Mouse (Mus musculus): ENCODE measurements around the gene Dcbld1. TPM values are rescaled to one million over a fixed set of nuclear protein-coding genes. Genes with fewer than 3 reads are reported as not detected.

The Dcbld1 gene
- 28.9 and 36.0 TPM in 2 replicates for polyA plus RNA-seq (2014; fragmentation: Nextera tagmentation; extraction: Ambion mirVana)

DNA sequence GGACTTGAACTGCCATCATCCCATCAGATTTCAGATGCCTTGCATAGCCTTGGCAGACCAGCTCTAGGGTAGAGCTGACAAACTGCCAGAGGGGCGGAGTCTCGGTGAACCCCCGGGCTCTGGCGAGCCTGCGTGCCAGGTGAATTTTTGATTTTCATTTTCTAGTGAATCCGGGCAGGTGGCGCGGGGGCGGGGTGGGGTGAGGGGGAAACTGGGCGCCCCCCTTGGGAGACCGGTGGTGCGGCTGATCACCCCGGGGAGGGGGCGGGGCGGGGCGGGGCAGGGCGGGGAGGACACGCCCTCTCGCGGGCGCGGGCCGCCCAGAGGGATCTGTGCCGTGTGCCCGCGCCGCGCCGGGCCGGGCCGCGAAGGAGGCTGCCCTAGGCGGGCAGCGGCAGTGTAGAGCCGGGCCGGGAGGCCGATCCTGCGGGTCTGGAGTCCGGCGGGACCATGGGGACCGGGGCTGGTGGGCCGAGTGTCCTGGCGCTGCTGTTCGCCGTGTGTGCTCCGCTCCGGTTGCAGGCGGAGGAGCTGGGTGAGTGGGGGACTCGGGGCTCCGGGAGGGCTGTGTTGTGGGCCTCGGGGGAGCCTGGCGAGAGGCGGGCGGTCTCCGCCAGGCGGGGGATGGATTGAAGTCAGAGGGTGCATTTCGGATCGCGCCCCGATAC lies at the start of gene Dcbld1:
TSS of gene Dcbld1 (plus strand) at position 319 of the 668 bp plus-strand sequence.
- 1% methylated on average over 35 of the region's 60 CpGs for WGBS
- Histone ChIP-seq H3K36me3 (ENCODE audit: control insufficient read depth, insufficient read depth, low read length) (no peaks in the 10 kb centered on the region), H3K4me2 (ENCODE audit: low read depth, low read length) (peak within 1 kb of the TSS; percentile 79), H3K9ac (replicated peaks; ENCODE audit: low read depth, low read length) (peak within 1 kb of the TSS; percentile 82), H3K4me3 (ENCODE audit: low read depth, low read length) (peak within 1 kb of the TSS; percentile 80), H3K4me1 (ENCODE audit: control insufficient read depth, insufficient read depth, low read length) (no peaks in the 10 kb centered on the region), H3K27ac (ENCODE audit: low read depth, low read length) (peak within 1 kb of the TSS; percentile 75), H3K9me3 (ENCODE audit: control insufficient read depth, low read length) (no peaks in the 10 kb centered on the region), H3K27me3 (ENCODE audit: control insufficient read depth, insufficient read depth, low read length) (no peaks in the 10 kb centered on the region)
- peak; percentile 94 for ATAC-seq (ENCODE audit: low read depth)

DNA sequence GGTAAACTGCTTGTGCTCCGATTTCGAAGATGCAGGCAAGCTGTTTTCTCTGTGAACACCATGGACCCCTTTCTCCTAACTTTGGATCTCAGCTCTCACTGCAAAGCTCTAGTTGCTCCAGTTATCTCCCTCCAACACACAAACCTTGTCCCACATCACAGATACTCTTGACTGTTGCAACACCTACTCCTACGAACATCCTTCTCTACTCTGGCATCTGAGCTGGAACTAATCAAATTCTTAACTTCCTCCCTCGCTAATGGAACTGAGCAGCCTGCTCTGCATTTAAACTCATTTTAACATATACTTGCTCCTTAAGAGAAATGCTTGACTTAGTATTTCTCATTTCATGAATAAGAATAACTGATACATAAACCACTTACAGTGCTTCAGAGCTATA lies 47.5 kb upstream of the Dcbld1 start:
- Histone ChIP-seq H3K4me2 (ENCODE audit: low read depth, low read length) (no peak overlapping the region), H3K4me3 (ENCODE audit: low read depth, low read length) (no peak overlapping the region), H3K36me3 (ENCODE audit: control insufficient read depth, insufficient read depth, low read length) (no peaks in the 10 kb centered on the region), H3K9me3 (ENCODE audit: control insufficient read depth, low read length) (no peaks in the 10 kb centered on the region), H3K27me3 (ENCODE audit: control insufficient read depth, insufficient read depth, low read length) (no peaks in the 10 kb centered on the region), H3K27ac (ENCODE audit: low read depth, low read length) (no peak overlapping the region), H3K9ac (replicated peaks; ENCODE audit: low read depth, low read length) (no peak overlapping the region), H3K4me1 (ENCODE audit: control insufficient read depth, insufficient read depth, low read length) (no peaks in the 10 kb centered on the region)
- no peak for ATAC-seq (ENCODE audit: low read depth)
- 86% methylated on average over 4 of the region's 4 CpGs for WGBS

GRCm38 (mm10) chr10:52194957-52195852 lies 38.2 kb upstream of the Dcbld1 start, which contains the start of gene Ros1:
Ros1 (minus strand) TSS chr10:52195244.
- no peaks in the 10 kb centered on the region for H3K9me3 ChIP-seq (ENCODE audit: control insufficient read depth, low read length)
- H3K9ac ChIP-seq (replicated peaks; ENCODE audit: low read depth, low read length) = no peak within 1 kb of the TSS
- no peak for ATAC-seq (ENCODE audit: low read depth)
- H3K27ac ChIP-seq (ENCODE audit: low read depth, low read length) = no peak within 1 kb of the TSS
- no peaks in the 10 kb centered on the region for H3K36me3 ChIP-seq (ENCODE audit: control insufficient read depth, insufficient read depth, low read length)
- no peaks in the 10 kb centered on the region for H3K27me3 ChIP-seq (ENCODE audit: control insufficient read depth, insufficient read depth, low read length)
- WGBS = 86% methylated on average over 7 of the region's 7 CpGs
- no peaks in the 10 kb centered on the region for H3K4me1 ChIP-seq (ENCODE audit: control insufficient read depth, insufficient read depth, low read length)
- H3K4me2 ChIP-seq (ENCODE audit: low read depth, low read length) = no peak within 1 kb of the TSS
- H3K4me3 ChIP-seq (ENCODE audit: low read depth, low read length) = no peak within 1 kb of the TSS

DNA sequence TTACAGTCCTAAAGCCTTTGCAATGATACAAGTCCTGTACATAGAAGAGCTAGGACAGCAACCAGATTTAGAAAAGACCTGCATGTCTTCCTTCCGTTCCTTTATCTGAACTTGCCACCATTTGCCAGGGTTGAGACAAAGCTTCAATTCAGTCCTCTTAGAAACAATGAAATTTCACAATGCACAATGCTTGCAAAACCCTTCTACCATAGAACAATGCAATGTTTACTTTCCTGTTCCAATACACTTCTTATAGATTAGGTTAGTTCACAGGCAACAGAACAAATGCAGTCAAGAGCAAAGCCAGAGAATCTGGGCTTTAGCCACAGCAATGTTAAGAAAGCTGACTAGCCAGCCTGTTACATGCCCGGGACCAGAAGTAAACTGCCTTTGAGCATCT lies 29.4 kb upstream of the Dcbld1 start:
- no peak for ATAC-seq (ENCODE audit: low read depth)
- no peak overlapping the region for H3K27ac ChIP-seq (ENCODE audit: low read depth, low read length)
- 85% methylated on average over 2 of the region's 2 CpGs for WGBS
- no peak overlapping the region for H3K4me2 ChIP-seq (ENCODE audit: low read depth, low read length)
- no peaks in the 10 kb centered on the region for H3K27me3 ChIP-seq (ENCODE audit: control insufficient read depth, insufficient read depth, low read length)
- no peaks in the 10 kb centered on the region for H3K9me3 ChIP-seq (ENCODE audit: control insufficient read depth, low read length)
- H3K4me3 ChIP-seq (ENCODE audit: low read depth, low read length) = no peak overlapping the region
- H3K9ac ChIP-seq (replicated peaks; ENCODE audit: low read depth, low read length) = no peak overlapping the region
- no peaks in the 10 kb centered on the region for H3K36me3 ChIP-seq (ENCODE audit: control insufficient read depth, insufficient read depth, low read length)
- H3K4me1 ChIP-seq (ENCODE audit: control insufficient read depth, insufficient read depth, low read length) = no peaks in the 10 kb centered on the region

- H3K4me3 ChIP-seq (ENCODE audit: low read depth, low read length) = no peak overlapping the region
- no peaks in the 10 kb centered on the region for H3K36me3 ChIP-seq (ENCODE audit: control insufficient read depth, insufficient read depth, low read length)
- H3K27me3 ChIP-seq (ENCODE audit: control insufficient read depth, insufficient read depth, low read length) = no peaks in the 10 kb centered on the region
- no peaks in the 10 kb centered on the region for H3K9me3 ChIP-seq (ENCODE audit: control insufficient read depth, low read length)
- WGBS = 65% methylated on average over 2 of the region's 2 CpGs
- H3K4me2 ChIP-seq (ENCODE audit: low read depth, low read length) = no peak overlapping the region
- no peak overlapping the region for H3K27ac ChIP-seq (ENCODE audit: low read depth, low read length)
- ATAC-seq (ENCODE audit: low read depth) = no peak; the same call in 1 of the 2 replicates
- no peaks in the 10 kb centered on the region for H3K4me1 ChIP-seq (ENCODE audit: control insufficient read depth, insufficient read depth, low read length)
- no peak overlapping the region for H3K9ac ChIP-seq (replicated peaks; ENCODE audit: low read depth, low read length)
These were observed 18.1 kb upstream of the Dcbld1 start for GRCm38 (mm10) chr10:52215267-52215818.

GRCm38 (mm10) chr10:52216797-52217563 lies 16.4 kb upstream of the Dcbld1 start:
- ATAC-seq (ENCODE audit: low read depth) = peak; percentile 74
- H3K4me1 ChIP-seq (ENCODE audit: control insufficient read depth, insufficient read depth, low read length) = no peaks in the 10 kb centered on the region
- H3K27me3 ChIP-seq (ENCODE audit: control insufficient read depth, insufficient read depth, low read length) = no peaks in the 10 kb centered on the region
- no peaks in the 10 kb centered on the region for H3K9me3 ChIP-seq (ENCODE audit: control insufficient read depth, low read length)
- no peak overlapping the region for H3K27ac ChIP-seq (ENCODE audit: low read depth, low read length)
- no peak overlapping the region for H3K9ac ChIP-seq (replicated peaks; ENCODE audit: low read depth, low read length)
- 25% methylated on average over 7 of the region's 7 CpGs for WGBS
- no peaks in the 10 kb centered on the region for H3K36me3 ChIP-seq (ENCODE audit: control insufficient read depth, insufficient read depth, low read length)
- no peak overlapping the region for H3K4me3 ChIP-seq (ENCODE audit: low read depth, low read length)
- no peak overlapping the region for H3K4me2 ChIP-seq (ENCODE audit: low read depth, low read length)

DNA sequence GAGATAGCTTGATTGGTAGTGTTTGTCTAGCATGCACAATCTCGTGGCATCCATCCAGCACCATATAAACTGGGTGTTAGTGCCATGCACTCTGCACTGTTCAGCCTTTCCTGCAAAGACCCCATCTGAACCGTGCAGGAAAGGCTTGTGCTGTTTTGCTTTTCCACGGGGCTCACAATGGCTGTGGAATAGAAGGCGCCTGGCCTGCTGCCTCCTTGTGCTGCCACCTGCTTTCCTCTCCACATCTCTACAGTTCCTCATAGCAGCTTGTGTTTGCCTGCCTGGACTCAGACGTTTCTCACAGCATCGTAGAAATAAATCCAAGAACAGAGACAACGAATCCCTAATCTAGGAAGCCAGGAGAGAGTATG lies 15.9 kb upstream of the Dcbld1 start:
- H3K27me3 ChIP-seq (ENCODE audit: control insufficient read depth, insufficient read depth, low read length) = no peaks in the 10 kb centered on the region
- H3K4me2 ChIP-seq (ENCODE audit: low read depth, low read length) = no peak overlapping the region
- peak; percentile 75 for ATAC-seq (ENCODE audit: low read depth)
- WGBS = 53% methylated on average over 7 of the region's 7 CpGs
- H3K9me3 ChIP-seq (ENCODE audit: control insufficient read depth, low read length) = no peaks in the 10 kb centered on the region
- no peak overlapping the region for H3K27ac ChIP-seq (ENCODE audit: low read depth, low read length)
- no peaks in the 10 kb centered on the region for H3K4me1 ChIP-seq (ENCODE audit: control insufficient read depth, insufficient read depth, low read length)
- H3K9ac ChIP-seq (replicated peaks; ENCODE audit: low read depth, low read length) = no peak overlapping the region
- no peaks in the 10 kb centered on the region for H3K36me3 ChIP-seq (ENCODE audit: control insufficient read depth, insufficient read depth, low read length)
- H3K4me3 ChIP-seq (ENCODE audit: low read depth, low read length) = no peak overlapping the region

DNA sequence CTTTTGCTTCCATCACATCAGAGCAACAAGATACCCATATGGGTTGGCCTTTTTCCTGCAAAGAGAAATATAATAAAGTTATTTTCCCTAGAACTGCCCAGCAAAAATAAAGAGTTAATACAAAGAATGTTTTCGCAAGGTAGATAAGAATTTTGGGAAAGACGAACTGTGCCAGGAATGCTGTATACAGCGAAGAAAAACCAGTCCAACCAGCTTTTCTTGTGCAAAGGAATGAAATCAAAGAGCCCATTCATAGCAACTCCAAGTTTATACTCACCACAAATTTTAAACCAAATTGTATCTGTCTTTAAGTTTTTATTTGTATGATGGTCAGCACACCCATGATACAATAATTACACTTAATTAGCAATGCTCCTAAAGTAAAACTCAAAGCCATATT lies 13.8 kb upstream of the Dcbld1 start:
- no peaks in the 10 kb centered on the region for H3K9me3 ChIP-seq (ENCODE audit: control insufficient read depth, low read length)
- no peak overlapping the region for H3K4me3 ChIP-seq (ENCODE audit: low read depth, low read length)
- ATAC-seq (ENCODE audit: low read depth) = no peak
- H3K36me3 ChIP-seq (ENCODE audit: control insufficient read depth, insufficient read depth, low read length) = no peaks in the 10 kb centered on the region
- no peak overlapping the region for H3K4me2 ChIP-seq (ENCODE audit: low read depth, low read length)
- no peak overlapping the region for H3K27ac ChIP-seq (ENCODE audit: low read depth, low read length)
- WGBS = 87% methylated on average over 3 of the region's 3 CpGs
- no peaks in the 10 kb centered on the region for H3K27me3 ChIP-seq (ENCODE audit: control insufficient read depth, insufficient read depth, low read length)
- no peaks in the 10 kb centered on the region for H3K4me1 ChIP-seq (ENCODE audit: control insufficient read depth, insufficient read depth, low read length)
- no peak overlapping the region for H3K9ac ChIP-seq (replicated peaks; ENCODE audit: low read depth, low read length)

Measured in neural tube, embryonic 14.5 days (tissue).